Mouse (Mus musculus): ENCODE results near the gene Map3k13. TPM values are rescaled to one million over a fixed set of nuclear protein-coding genes. Genes with fewer than 3 reads are reported as not detected.
A peak's percentile ranks its signal among the peaks of the same experiment; 100 is the strongest.

Gene Map3k13
- 2.1 and 2.3 TPM in 2 replicates for polyA plus RNA-seq (2011; ENCODE audit: insufficient read depth, insufficient read length, low read depth, missing spikeins)

DNA sequence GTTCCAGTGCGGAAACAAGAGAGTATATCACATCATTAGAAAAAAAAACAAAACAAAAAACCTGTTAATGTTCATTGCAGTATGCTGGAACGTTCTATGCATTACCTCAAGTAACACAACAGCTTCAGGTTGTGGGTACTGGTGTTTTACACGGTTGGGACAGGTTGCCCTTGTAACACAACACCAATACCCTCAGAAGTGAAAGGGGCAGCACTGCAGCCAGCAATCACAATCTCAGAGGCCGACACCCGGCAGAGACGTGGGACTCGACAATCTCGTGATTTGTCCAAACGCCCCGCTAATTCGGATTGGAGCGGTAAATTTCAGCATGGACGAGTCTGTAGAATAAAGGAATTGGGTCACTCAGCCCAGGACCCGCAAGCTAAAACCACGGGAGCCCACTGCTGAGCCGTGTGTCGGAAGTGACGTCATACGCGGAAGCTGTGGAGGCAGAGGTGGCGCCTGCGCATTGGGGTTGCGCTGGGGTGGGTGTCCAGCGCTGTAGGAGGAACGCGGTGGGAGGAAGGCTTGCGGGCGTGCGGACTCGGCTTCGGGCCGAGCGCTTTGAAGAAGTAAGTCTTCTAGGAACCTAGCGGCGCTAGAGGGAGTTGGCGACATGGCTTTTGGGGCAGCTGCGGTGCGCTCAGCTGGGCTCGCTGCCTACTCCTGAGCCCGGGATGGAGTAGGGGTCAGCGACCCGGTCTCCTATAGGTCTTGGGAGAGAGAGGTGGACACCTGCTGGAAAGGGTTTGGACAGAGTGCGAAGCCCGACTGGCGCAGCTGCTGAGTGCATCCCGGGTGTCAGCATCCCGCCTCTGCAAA, at the start of gene Map3k13:
Gene Map3k13 (plus strand): TSS at position 472 of the 822 bp plus-strand sequence.
- TF ChIP-seq EP300 (IDR thresholded peaks at IDR 0.05; ENCODE audit: insufficient read depth, low read depth, low read length) (no peak), POLR2A (IDR thresholded peaks at IDR 0.05; ENCODE audit: insufficient read depth, low read length) (peak; percentile 73)

DNA sequence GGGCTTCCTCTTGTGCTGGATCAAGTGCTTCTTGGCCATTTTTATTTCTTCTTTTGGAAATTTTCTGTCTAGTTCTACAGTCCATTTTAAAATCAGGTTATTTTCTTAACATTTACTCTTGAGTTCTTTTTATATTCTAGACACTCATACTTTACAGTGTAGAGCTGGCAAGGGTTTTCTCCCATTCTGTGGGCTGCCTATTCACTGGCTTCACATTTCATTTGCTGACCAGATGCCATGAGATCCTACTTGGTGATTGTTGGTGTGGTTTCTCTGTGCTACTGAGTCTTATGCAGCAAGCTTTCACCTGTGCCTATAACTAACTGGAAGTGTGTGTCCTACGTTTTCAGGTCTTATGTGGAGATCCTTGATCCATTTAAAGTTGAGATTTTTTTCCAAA, 35.7 kb upstream of the Map3k13 start:
- Histone ChIP-seq H3K27ac (ENCODE audit: insufficient read depth, low read length) (no peak overlapping the region), H3K27me3 (ENCODE audit: control insufficient read depth, insufficient read depth, low read length, poor library complexity, severe bottlenecking) (no peaks in the 10 kb centered on the region), H3K4me1 (ENCODE audit: control insufficient read depth, insufficient read depth, low read length) (no peaks in the 10 kb centered on the region), H3K9me3 (replicated peaks; ENCODE audit: control insufficient read depth, insufficient read depth, low read length, poor library complexity, severe bottlenecking) (no peaks in the 10 kb centered on the region), H3K36me3 (ENCODE audit: control insufficient read depth, insufficient read depth, low read length, poor library complexity, severe bottlenecking) (no peaks in the 10 kb centered on the region), H3K9ac (ENCODE audit: low read depth, poor library complexity, severe bottlenecking) (no peak overlapping the region), H3K4me3 (ENCODE audit: low read depth, low read length) (no peak overlapping the region)
- no peak for TF ChIP-seq CTCF (IDR thresholded peaks at IDR 0.05; ENCODE audit: low read depth, low read length)
- no peak for TF ChIP-seq EP300 (IDR thresholded peaks at IDR 0.05; ENCODE audit: insufficient read depth, low read depth, low read length)
- TF ChIP-seq POLR2A (IDR thresholded peaks at IDR 0.05; ENCODE audit: insufficient read depth, low read length) = no peak

More for the DNA sequence above, at the start of gene Map3k13:
- peak within 1 kb of the TSS; percentile 76 for H3K9ac ChIP-seq (ENCODE audit: low read depth, poor library complexity, severe bottlenecking)
- no peaks in the 10 kb centered on the region for H3K4me1 ChIP-seq (ENCODE audit: control insufficient read depth, insufficient read depth, low read length)
- no peaks in the 10 kb centered on the region for H3K27me3 ChIP-seq (ENCODE audit: control insufficient read depth, insufficient read depth, low read length, poor library complexity, severe bottlenecking)
- H3K36me3 ChIP-seq (ENCODE audit: control insufficient read depth, insufficient read depth, low read length, poor library complexity, severe bottlenecking) = 0 out of 2 replicates have a peak, but pooled peaks cover under 1% of the 10 kb centered on the region
- peak within 1 kb of the TSS; percentile 95 for H3K4me3 ChIP-seq (ENCODE audit: low read depth, low read length)
- no peaks in the 10 kb centered on the region for H3K9me3 ChIP-seq (replicated peaks; ENCODE audit: control insufficient read depth, insufficient read depth, low read length, poor library complexity, severe bottlenecking)
- peak within 1 kb of the TSS; percentile 9; the same call in 1 of the 2 replicates for H3K27ac ChIP-seq (ENCODE audit: insufficient read depth, low read length)

DNA sequence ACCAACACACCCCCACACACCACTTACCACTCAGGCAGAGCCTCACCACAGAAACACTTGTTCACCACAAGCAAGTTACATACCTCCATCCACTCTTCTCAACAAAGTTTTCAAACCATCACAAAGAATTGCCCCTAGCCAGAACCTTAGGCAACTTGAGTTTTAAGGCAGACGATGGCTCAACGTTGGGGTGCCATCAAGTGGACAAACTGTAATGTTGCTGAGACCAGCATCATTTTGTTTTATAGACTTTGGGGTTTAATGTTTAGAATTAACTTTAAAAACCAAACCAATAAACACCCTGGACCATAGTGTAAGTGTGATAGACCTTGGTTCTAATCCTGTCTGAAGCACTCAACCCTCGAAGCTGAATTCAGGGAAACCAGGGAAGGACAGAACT, 25.9 kb upstream of the Map3k13 start:
- H3K36me3 ChIP-seq (ENCODE audit: control insufficient read depth, insufficient read depth, low read length, poor library complexity, severe bottlenecking) = no peaks in the 10 kb centered on the region
- H3K4me1 ChIP-seq (ENCODE audit: control insufficient read depth, insufficient read depth, low read length) = no peaks in the 10 kb centered on the region
- H3K9ac ChIP-seq (ENCODE audit: low read depth, poor library complexity, severe bottlenecking) = no peak overlapping the region
- H3K27ac ChIP-seq (ENCODE audit: insufficient read depth, low read length) = no peak overlapping the region
- H3K9me3 ChIP-seq (replicated peaks; ENCODE audit: control insufficient read depth, insufficient read depth, low read length, poor library complexity, severe bottlenecking) = no peaks in the 10 kb centered on the region
- no peaks in the 10 kb centered on the region for H3K27me3 ChIP-seq (ENCODE audit: control insufficient read depth, insufficient read depth, low read length, poor library complexity, severe bottlenecking)
- no peak for TF ChIP-seq POLR2A (IDR thresholded peaks at IDR 0.05; ENCODE audit: insufficient read depth, low read length)
- TF ChIP-seq CTCF (IDR thresholded peaks at IDR 0.05; ENCODE audit: low read depth, low read length) = no peak
- TF ChIP-seq EP300 (IDR thresholded peaks at IDR 0.05; ENCODE audit: insufficient read depth, low read depth, low read length) = no peak
- H3K4me3 ChIP-seq (ENCODE audit: low read depth, low read length) = no peak overlapping the region

DNA sequence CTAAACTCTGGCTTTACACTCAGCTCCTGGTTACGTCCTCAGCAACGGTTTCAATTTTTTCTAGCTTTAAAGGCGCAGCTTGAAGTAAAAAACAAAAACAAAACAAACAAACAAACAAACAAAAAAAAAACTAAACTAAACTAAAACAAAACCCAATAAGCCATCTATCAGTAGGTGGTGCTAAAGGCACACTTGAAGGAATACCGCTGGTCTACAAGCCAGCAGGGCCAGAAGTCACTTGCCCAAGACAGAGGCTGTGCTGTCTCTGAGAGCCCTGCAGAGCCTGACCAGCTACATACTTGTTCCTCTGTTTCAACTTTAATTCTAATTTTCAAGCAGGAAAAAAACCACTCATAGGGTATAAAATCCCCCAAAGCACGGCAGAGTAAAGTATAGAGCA, 24.5 kb upstream of the Map3k13 start:
- H3K4me1 ChIP-seq (ENCODE audit: control insufficient read depth, insufficient read depth, low read length) = no peaks in the 10 kb centered on the region
- H3K36me3 ChIP-seq (ENCODE audit: control insufficient read depth, insufficient read depth, low read length, poor library complexity, severe bottlenecking) = no peaks in the 10 kb centered on the region
- no peak overlapping the region for H3K4me3 ChIP-seq (ENCODE audit: low read depth, low read length)
- TF ChIP-seq EP300 (IDR thresholded peaks at IDR 0.05; ENCODE audit: insufficient read depth, low read depth, low read length) (no peak), CTCF (IDR thresholded peaks at IDR 0.05; ENCODE audit: low read depth, low read length) (peak; percentile 45)
- no peaks in the 10 kb centered on the region for H3K27me3 ChIP-seq (ENCODE audit: control insufficient read depth, insufficient read depth, low read length, poor library complexity, severe bottlenecking)
- no peaks in the 10 kb centered on the region for H3K9me3 ChIP-seq (replicated peaks; ENCODE audit: control insufficient read depth, insufficient read depth, low read length, poor library complexity, severe bottlenecking)
- no peak overlapping the region for H3K27ac ChIP-seq (ENCODE audit: insufficient read depth, low read length)
- no peak overlapping the region for H3K9ac ChIP-seq (ENCODE audit: low read depth, poor library complexity, severe bottlenecking)

DNA sequence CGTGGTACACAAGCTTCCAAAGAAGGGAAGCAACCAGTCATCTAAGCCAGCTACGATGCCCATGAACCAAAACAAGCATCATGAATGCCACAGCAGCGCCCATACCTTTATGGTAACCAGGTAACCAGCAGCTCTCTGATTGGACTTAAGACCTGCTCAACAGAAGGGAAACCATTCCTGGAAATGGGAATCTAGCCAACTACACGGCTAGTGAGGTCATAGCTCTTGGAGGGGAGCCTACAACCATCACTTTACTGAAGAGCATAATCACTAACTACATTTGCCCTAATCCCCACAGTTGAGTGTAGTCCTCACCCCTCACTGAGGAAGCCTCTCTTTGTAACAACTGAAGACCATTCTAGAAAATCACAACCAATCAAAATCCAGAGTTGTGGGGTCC, 19.4 kb upstream of the Map3k13 start:
- H3K4me1 ChIP-seq (ENCODE audit: control insufficient read depth, insufficient read depth, low read length) = no peaks in the 10 kb centered on the region
- no peak overlapping the region for H3K4me3 ChIP-seq (ENCODE audit: low read depth, low read length)
- H3K9me3 ChIP-seq (replicated peaks; ENCODE audit: control insufficient read depth, insufficient read depth, low read length, poor library complexity, severe bottlenecking) = no peaks in the 10 kb centered on the region
- H3K9ac ChIP-seq (ENCODE audit: low read depth, poor library complexity, severe bottlenecking) = no peak overlapping the region
- no peaks in the 10 kb centered on the region for H3K27me3 ChIP-seq (ENCODE audit: control insufficient read depth, insufficient read depth, low read length, poor library complexity, severe bottlenecking)
- no peak overlapping the region for H3K27ac ChIP-seq (ENCODE audit: insufficient read depth, low read length)
- no peaks in the 10 kb centered on the region for H3K36me3 ChIP-seq (ENCODE audit: control insufficient read depth, insufficient read depth, low read length, poor library complexity, severe bottlenecking)
- TF ChIP-seq POLR2A (IDR thresholded peaks at IDR 0.05; ENCODE audit: insufficient read depth, low read length) (no peak), CTCF (IDR thresholded peaks at IDR 0.05; ENCODE audit: low read depth, low read length) (no peak), EP300 (IDR thresholded peaks at IDR 0.05; ENCODE audit: insufficient read depth, low read depth, low read length) (no peak)

DNA sequence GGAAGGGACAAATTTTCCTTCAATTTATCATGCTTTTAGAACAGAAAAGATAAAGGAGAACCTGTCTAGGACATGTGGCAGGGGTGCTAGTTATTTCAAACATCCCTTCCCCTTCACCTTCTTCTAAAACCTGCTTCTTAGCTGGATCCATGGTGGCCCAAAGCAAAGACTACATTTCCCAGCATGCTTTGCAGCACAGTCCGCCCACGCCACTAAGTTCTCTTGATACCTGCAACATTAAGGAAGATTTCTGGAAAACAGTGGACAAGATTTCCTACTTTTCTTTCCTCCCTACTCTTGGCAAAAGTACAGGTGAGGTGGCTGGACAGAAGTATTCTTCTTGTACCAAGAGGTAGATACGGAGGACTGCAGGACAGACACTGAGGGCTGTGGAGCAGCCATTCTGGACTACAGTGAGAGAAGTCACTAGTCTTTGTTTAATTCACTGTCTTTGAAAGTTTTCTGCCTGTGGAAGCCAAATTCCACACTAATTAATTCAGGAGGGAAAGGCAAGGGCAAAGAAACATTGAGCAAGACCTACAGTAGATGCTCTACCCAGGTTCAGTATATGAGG, 15.8 kb upstream of the Map3k13 start:
- peak overlapping the region; percentile 53 for H3K4me3 ChIP-seq (ENCODE audit: low read depth, low read length)
- H3K27me3 ChIP-seq (ENCODE audit: control insufficient read depth, insufficient read depth, low read length, poor library complexity, severe bottlenecking) = no peaks in the 10 kb centered on the region
- no peaks in the 10 kb centered on the region for H3K4me1 ChIP-seq (ENCODE audit: control insufficient read depth, insufficient read depth, low read length)
- TF ChIP-seq EP300 (IDR thresholded peaks at IDR 0.05; ENCODE audit: insufficient read depth, low read depth, low read length) (no peak), CTCF (IDR thresholded peaks at IDR 0.05; ENCODE audit: low read depth, low read length) (no peak), POLR2A (IDR thresholded peaks at IDR 0.05; ENCODE audit: insufficient read depth, low read length) (no peak)
- H3K36me3 ChIP-seq (ENCODE audit: control insufficient read depth, insufficient read depth, low read length, poor library complexity, severe bottlenecking) = no peaks in the 10 kb centered on the region
- H3K9me3 ChIP-seq (replicated peaks; ENCODE audit: control insufficient read depth, insufficient read depth, low read length, poor library complexity, severe bottlenecking) = no peaks in the 10 kb centered on the region
- H3K9ac ChIP-seq (ENCODE audit: low read depth, poor library complexity, severe bottlenecking) = no peak overlapping the region; the same call in 1 of the 2 replicates
- no peak overlapping the region; the same call in 1 of the 2 replicates for H3K27ac ChIP-seq (ENCODE audit: insufficient read depth, low read length)

Measured in ES-Bruce4 (cell line).